Mouse (Mus musculus) kidney, embryonic 15.5 days (tissue): Measurements from ENCODE around the gene Ampd3. TPM values are rescaled to one million over a fixed set of nuclear protein-coding genes. Genes with fewer than 3 reads are reported as not detected.

Source experiments
- ATAC-seq: fragments of 200-750 bp; cut with Nextera tagmentation; replicated peaks from 2 replicates; pipeline ENCODE4 v1.8.0; 2017; ENCODE audit warnings: moderate TSS enrichment; ENCODE audit not compliant: low FRiP score
- H3K27ac ChIP-seq: fragments of 300-500 bp; sonication (generic); 2 replicates; pipeline ENCODE4 v1.5.1; 2015; ENCODE audit warnings: mild to moderate bottlenecking, inconsistent platforms
- H3K27me3 ChIP-seq: fragments of 300-500 bp; sonication (generic); 2 replicates; pipeline ENCODE4 v1.6.1; 2015; ENCODE audit warnings: inconsistent platforms
- H3K36me3 ChIP-seq: fragments of 300-500 bp; sonication (generic); 2 replicates; pipeline ENCODE4 v1.6.1; 2015; ENCODE audit warnings: inconsistent platforms
- H3K4me1 ChIP-seq: fragments of 300-500 bp; sonication (generic); 2 replicates; pipeline ENCODE4 v1.6.1; 2015; ENCODE audit warnings: inconsistent platforms
- H3K4me2 ChIP-seq: fragments of 300-500 bp; sonication (generic); 2 replicates; pipeline ENCODE4 v1.6.1; 2015; ENCODE audit warnings: moderate library complexity, mild to moderate bottlenecking, inconsistent platforms
- H3K4me3 ChIP-seq: fragments of 300-500 bp; sonication (generic); replicated peaks from 2 replicates; pipeline ENCODE4 v1.5.1; 2015; ENCODE audit warnings: mild to moderate bottlenecking, inconsistent platforms
- H3K9ac ChIP-seq: fragments of 300-500 bp; sonication (generic); 2 replicates; pipeline ENCODE4 v1.6.1; 2015; ENCODE audit warnings: mild to moderate bottlenecking, inconsistent platforms
- H3K9me3 ChIP-seq: fragments of 300-500 bp; sonication (generic); replicated peaks from 2 replicates; pipeline ENCODE4 v1.6.1; 2016; ENCODE audit warnings: inconsistent platforms
- WGBS: fragments of 180-500 bp; shearing (Covaris S2); methylation state at CpG from one replicate; pipeline ENCODE4 v1.1.7; 2015; ENCODE audit warnings: mixed read lengths; 5-methylcytosine and 5-hydroxymethylcytosine counted together
- polyA plus RNA-seq: library from polyadenylated mRNA; unstranded; fragments of >200 nt; fragmentation: Nextera tagmentation; extraction: Ambion mirVana; gene quantifications from 2 replicates; pipeline ENCODE4 v1.2.1, GENCODE M21; 2015

Gene Ampd3
- polyA plus RNA-seq, 1 experiment from 2014 or later: 9.8 TPM

DNA sequence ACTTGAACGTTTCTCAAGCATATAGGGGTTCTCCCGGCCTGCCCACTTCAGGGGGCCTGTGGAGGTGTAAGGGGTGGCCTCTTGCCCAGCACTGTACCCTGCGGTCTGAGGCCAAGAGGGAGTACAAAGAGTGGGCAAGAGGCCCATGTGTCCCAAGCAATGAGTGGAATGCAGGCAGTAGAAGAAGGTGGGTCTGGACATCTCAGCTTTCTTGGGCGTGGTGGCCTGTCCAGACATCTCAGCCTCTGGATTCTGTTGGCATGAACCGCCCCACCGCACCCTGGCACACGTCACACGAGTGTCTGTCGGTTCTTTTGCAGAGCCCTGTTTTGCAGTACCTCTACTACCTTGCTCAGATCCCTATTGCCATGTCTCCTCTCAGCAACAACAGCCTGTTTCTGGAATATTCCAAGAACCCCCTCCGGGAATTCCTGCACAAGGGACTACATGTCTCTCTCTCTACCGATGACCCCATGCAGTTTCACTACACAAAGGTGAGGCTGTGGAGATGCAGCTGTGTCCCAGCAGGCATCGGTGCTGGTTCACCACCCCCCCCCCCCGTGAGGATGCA is 39.5 kb downstream of the Ampd3 start:
- 88% methylated on average over 13 of the region's 13 CpGs for WGBS
- Histone ChIP-seq H3K9me3 (no peaks in the 10 kb centered on the region), H3K4me2 (no peak overlapping the region), H3K27me3 (no peaks in the 10 kb centered on the region), H3K4me3 (no peak overlapping the region), H3K9ac (no peak overlapping the region), H3K36me3 (peaks cover 14% of the 10 kb centered on the region; the same call in 1 of the 2 replicates), H3K27ac (no peak overlapping the region), H3K4me1 (no peaks in the 10 kb centered on the region)
- ATAC-seq: no peak

DNA sequence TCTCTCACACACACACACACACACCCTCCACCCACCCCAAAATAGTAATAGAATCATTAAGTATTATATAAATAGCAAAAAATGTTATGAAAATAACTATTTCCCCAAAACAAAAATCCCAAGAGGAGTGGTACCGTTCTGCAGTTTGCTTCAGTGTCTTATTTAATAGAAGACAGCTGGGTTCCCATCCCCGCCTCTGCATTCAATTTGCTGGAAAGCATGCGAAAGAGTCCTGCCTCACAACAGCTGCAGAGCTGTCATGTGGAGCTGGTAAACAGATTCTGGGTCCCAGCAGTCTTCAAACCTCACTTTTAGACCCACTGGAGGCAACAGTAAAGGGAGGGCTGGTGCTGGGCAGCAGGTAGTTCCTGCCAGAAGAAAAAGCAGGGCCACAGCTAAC is 41.0 kb downstream of the Ampd3 start:
- H3K9ac ChIP-seq: no peak overlapping the region
- H3K4me2 ChIP-seq: no peak overlapping the region
- H3K4me1 ChIP-seq: no peaks in the 10 kb centered on the region
- peaks cover 20% of the 10 kb centered on the region; the same call in 1 of the 2 replicates for H3K36me3 ChIP-seq
- no peak overlapping the region for H3K27ac ChIP-seq
- ATAC-seq: no peak
- no peak overlapping the region for H3K4me3 ChIP-seq
- 61% methylated on average over 3 of the region's 3 CpGs for WGBS
- no peaks in the 10 kb centered on the region for H3K9me3 ChIP-seq
- no peaks in the 10 kb centered on the region for H3K27me3 ChIP-seq

DNA sequence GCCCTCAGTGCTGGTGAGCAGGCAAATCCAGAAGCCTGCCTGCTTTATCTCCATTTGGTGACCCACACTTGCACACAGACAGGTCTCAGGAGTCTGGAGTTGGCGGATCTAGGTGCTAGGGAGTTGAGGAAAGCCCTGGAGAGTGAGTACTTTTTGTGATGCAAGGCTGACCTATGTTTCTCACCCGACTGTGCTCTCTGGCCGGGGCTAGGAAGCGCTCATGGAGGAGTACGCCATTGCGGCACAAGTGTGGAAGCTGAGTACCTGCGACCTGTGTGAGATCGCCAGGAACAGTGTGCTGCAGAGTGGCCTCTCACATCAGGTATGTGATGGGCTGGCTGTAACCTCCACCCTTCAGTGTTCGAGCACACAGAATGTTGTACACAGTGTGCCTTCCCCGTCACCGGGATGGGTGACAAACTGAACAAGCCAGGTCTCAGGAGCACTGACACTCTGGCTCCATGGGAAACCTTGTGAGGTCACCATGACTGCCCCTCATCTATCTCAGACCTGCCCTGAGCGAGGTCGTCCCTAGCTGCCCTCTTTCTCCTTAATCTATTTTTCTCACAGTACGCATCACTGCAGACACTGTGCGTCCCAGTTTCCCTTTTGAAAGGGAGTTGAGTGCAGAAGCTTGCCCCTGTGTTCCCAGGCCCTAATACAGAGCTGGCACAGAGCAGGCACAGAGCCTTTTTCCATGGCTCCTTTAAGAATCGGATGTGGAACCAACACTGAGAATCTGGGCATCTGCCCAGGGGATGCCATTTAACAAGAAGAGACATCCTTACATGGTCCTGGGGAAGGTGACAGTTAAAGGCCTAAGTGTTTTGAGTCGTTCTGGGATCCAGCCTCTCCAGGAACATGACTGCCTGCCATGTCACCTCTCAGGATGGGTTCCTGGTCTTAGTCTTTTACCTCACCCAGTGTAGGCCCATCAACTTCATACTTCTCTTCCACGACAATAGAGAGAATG is 41.9 kb downstream of the Ampd3 start:
- H3K4me1 ChIP-seq: no peaks in the 10 kb centered on the region
- H3K36me3 ChIP-seq: peaks cover 26% of the 10 kb centered on the region; the same call in 1 of the 2 replicates
- no peak overlapping the region for H3K4me2 ChIP-seq
- ATAC-seq: no peak
- no peak overlapping the region for H3K9ac ChIP-seq
- no peak overlapping the region for H3K27ac ChIP-seq
- no peaks in the 10 kb centered on the region for H3K27me3 ChIP-seq
- 88% methylated on average over 18 of the region's 18 CpGs for WGBS
- H3K4me3 ChIP-seq: no peak overlapping the region
- H3K9me3 ChIP-seq: no peaks in the 10 kb centered on the region

DNA sequence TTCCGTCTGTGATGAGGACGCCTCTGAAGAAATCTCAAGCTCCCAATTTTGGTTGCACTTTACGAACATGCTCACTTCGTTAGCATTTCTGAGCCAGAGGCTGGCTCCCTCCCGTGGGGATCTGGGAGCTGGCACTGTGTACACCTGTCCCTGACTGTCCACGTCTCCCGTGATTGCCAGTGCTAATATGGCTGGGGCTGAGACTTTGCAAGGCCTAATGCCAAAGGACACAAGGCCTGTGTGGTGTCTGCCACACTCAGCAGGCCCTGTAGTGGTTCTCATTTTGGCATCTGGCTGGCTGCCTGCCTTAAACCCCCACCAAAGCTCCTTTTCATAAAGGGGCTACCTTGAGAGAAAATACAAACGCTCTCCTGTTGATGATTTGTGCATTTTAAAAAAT is 43.0 kb downstream of the Ampd3 start:
- 89% methylated on average over 8 of the region's 8 CpGs for WGBS
- no peaks in the 10 kb centered on the region for H3K9me3 ChIP-seq

DNA sequence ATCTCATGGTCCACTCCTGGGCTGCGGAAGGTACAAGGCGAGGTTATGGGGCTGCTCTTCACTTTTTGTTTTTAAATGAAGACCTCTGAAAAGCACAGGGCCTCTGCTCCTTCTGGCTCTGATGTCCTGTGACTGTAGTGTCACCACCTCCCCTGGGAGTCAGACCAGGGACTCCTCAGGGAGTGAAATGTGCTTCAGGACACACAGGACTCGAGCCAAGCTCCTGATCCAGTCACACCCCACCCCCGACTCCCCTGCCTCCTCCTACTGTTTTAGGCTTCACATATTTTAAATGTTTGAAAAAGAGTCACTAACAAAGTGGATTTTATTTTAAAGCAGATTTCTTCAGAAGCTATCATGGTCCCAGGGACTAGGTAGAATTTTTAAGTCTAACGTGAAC is 43.5 kb downstream of the Ampd3 start:
- Histone ChIP-seq H3K9ac (no peak overlapping the region), H3K4me1 (no peaks in the 10 kb centered on the region), H3K4me2 (no peak overlapping the region), H3K27me3 (no peaks in the 10 kb centered on the region), H3K36me3 (peaks cover 26% of the 10 kb centered on the region; the same call in 1 of the 2 replicates), H3K27ac (no peak overlapping the region), H3K4me3 (no peak overlapping the region), H3K9me3 (no peaks in the 10 kb centered on the region)
- ATAC-seq: no peak
- WGBS: 83% methylated on average over 5 of the region's 5 CpGs

More for the DNA sequence above, 43.0 kb downstream of the Ampd3 start:
- no peak for ATAC-seq
- H3K9ac ChIP-seq: no peak overlapping the region
- H3K4me1 ChIP-seq: no peaks in the 10 kb centered on the region
- H3K4me3 ChIP-seq: no peak overlapping the region
- no peaks in the 10 kb centered on the region for H3K27me3 ChIP-seq
- peaks cover 26% of the 10 kb centered on the region; the same call in 1 of the 2 replicates for H3K36me3 ChIP-seq
- H3K4me2 ChIP-seq: no peak overlapping the region
- H3K27ac ChIP-seq: no peak overlapping the region

DNA sequence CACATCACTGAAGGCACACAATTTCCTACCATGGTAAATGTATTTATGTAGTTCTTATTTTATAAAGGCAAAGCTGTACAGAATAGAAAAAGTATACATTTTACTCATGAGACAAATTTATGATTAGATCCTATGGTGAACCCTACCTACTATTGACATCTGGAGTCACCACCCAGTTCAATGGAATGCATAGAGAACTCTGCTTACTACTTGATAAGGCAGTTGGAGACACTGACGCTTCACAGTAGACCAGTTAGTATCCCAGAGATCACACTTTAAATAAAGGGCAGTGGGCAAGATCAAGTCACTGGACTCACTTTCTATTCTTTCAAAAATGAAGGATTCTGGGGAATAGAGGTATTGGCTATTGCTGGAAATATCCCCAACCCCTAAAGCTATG is 46.0 kb downstream of the Ampd3 start:
- WGBS: 83% methylated on average over 1 of the region's 1 CpGs
- Histone ChIP-seq H3K4me1 (0 out of 2 replicates have a peak, but pooled peaks cover 5% of the 10 kb centered on the region), H3K36me3 (peaks cover 28% of the 10 kb centered on the region; the same call in 1 of the 2 replicates), H3K27ac (no peak overlapping the region), H3K9ac (no peak overlapping the region), H3K9me3 (no peaks in the 10 kb centered on the region), H3K27me3 (no peaks in the 10 kb centered on the region), H3K4me3 (no peak overlapping the region), H3K4me2 (no peak overlapping the region)
- ATAC-seq: no peak

DNA sequence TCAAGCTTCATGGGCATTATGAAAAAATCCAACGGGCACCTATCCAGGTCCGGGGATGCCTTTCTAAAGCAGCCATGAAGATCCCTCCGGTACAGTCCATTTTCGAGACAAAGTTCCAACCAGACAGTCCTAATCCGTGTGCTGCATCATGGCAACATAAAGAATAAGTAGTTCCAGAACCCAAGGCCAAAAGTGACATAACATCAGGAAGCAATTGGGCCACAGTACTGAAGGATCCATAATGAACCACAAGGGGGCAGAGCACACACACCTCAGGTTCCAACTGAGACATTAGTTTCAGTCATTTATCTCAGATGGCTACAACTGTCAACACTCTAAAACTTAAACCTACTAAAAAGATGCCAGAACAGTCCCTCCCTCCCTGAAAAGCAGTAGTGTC is 48.0 kb downstream of the Ampd3 start:
- peaks cover 9% of the 10 kb centered on the region for H3K4me1 ChIP-seq
- no peak overlapping the region for H3K4me2 ChIP-seq
- H3K27ac ChIP-seq: no peak overlapping the region
- H3K36me3 ChIP-seq: peaks cover 28% of the 10 kb centered on the region; the same call in 1 of the 2 replicates
- H3K9me3 ChIP-seq: no peaks in the 10 kb centered on the region
- WGBS: 67% methylated on average over 5 of the region's 5 CpGs
- ATAC-seq: peak; percentile 52; the same call in 1 of the 2 replicates
- H3K4me3 ChIP-seq: no peak overlapping the region
- H3K9ac ChIP-seq: no peak overlapping the region
- no peaks in the 10 kb centered on the region for H3K27me3 ChIP-seq

DNA sequence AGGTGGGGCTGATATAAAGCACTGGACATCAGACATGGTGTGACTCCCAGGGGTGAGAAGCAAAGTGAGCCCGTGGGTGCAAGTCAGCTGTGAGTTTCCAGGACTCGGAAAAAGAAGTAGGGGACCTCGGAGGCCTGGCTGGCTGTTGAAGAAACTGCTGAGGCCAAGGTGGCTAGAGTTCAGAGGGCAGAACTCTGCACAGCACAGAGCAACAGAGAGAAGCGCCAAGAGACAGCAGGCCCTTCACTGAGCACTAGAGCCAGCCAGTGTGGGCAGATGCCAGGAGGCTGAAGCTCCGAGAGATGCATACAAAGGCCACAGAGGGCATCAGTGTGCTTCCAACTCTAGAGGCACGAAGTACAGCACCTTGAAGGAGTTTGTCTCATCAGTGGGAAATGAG is 50.2 kb downstream of the Ampd3 start:
- H3K4me1 ChIP-seq: peaks cover 23% of the 10 kb centered on the region
- no peak for ATAC-seq
- H3K4me3 ChIP-seq: no peak overlapping the region
- 69% methylated on average over 6 of the region's 6 CpGs for WGBS
- no peak overlapping the region for H3K4me2 ChIP-seq
- no peak overlapping the region for H3K27ac ChIP-seq
- H3K9ac ChIP-seq: no peak overlapping the region
- H3K9me3 ChIP-seq: no peaks in the 10 kb centered on the region
- H3K36me3 ChIP-seq: peaks cover 21% of the 10 kb centered on the region
- H3K27me3 ChIP-seq: no peaks in the 10 kb centered on the region

DNA sequence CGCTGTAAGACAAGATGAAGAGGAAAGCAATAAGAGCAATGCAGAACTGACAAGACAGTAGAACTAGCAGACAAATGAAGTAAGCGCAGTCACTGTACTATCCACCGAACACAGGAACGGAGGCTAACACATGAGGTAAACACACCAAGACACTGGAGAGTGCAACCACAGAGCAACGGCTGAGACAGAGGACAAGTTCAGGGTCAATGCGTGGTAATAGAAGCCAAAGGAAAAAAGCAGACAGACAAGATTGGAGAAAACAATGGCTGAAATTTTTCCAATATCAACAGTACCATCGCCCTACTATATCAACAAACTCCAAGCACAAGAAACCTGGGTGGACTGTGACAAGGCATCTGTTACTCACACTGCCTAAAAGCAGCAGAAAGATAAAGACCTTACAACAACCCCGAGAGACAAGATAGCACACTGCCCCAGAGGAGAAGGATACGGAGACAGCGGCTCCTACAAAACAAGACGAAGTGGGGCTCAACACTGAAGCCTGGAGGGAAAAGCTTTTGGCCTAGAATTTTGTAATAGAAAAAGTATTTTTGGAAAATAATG is 50.9 kb downstream of the Ampd3 start:
- H3K36me3 ChIP-seq: peaks cover 26% of the 10 kb centered on the region
- no peak for ATAC-seq
- H3K27ac ChIP-seq: no peak overlapping the region
- peaks cover 29% of the 10 kb centered on the region for H3K4me1 ChIP-seq
- H3K4me2 ChIP-seq: no peak overlapping the region
- no peaks in the 10 kb centered on the region for H3K9me3 ChIP-seq
- no peak overlapping the region for H3K4me3 ChIP-seq
- no peaks in the 10 kb centered on the region for H3K27me3 ChIP-seq
- no peak overlapping the region for H3K9ac ChIP-seq
- WGBS: 77% methylated on average over 11 of the region's 11 CpGs

DNA sequence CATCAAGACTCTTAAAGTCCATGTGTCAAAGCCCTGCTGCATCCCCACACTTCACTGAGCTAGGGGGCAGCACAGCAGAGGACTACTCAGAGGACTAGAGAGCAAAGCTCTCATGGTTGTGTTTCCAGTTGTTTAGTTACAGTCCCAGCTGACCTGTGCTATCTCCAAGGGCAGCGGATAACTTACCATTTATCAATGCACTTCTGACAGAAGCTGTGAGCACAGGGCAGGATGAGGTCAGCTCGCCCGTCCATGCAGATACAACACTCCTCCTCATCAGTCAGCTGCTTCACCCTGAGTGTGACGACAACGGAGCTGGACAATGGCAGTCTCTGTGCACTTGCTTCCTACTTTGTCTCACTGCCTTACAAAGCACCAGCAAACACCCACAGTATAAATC is 53.1 kb downstream of the Ampd3 start:
- Histone ChIP-seq H3K9ac (no peak overlapping the region), H3K36me3 (peaks cover 42% of the 10 kb centered on the region), H3K4me1 (peaks cover 29% of the 10 kb centered on the region), H3K9me3 (no peaks in the 10 kb centered on the region), H3K4me2 (no peak overlapping the region), H3K27me3 (no peaks in the 10 kb centered on the region), H3K4me3 (no peak overlapping the region), H3K27ac (0 out of 2 replicates have a peak overlapping the region, but pooled peaks have one; percentile 70)
- WGBS: 19% methylated on average over 5 of the region's 5 CpGs
- no peak; the same call in 1 of the 2 replicates for ATAC-seq

DNA sequence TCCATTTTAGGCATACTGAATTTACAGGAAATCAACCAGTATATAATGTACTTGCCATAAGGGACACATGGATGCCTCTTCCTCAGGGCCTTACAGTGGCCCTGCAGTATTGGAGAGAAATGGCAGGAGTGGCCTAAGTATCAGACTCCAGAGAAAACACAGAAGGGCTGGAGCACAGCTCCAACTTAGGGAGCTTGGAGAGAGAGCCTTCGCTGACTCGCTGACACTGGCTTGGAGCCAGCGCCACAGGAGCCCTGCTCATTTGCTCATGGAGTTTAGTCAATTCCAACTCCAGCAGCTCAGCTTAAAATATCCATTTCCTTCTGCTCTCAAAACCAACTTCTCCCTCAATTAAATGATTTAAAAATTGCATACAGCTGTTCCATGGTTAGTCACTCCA is 53.6 kb downstream of the Ampd3 start:
- Histone ChIP-seq H3K4me2 (no peak overlapping the region), H3K4me3 (no peak overlapping the region), H3K4me1 (peaks cover 29% of the 10 kb centered on the region), H3K36me3 (peaks cover 48% of the 10 kb centered on the region), H3K9ac (no peak overlapping the region), H3K27ac (peak overlapping the region; percentile 70; the same call in 1 of the 2 replicates), H3K27me3 (no peaks in the 10 kb centered on the region), H3K9me3 (no peaks in the 10 kb centered on the region)
- no peak for ATAC-seq
- WGBS: 27% methylated on average over 3 of the region's 3 CpGs

DNA sequence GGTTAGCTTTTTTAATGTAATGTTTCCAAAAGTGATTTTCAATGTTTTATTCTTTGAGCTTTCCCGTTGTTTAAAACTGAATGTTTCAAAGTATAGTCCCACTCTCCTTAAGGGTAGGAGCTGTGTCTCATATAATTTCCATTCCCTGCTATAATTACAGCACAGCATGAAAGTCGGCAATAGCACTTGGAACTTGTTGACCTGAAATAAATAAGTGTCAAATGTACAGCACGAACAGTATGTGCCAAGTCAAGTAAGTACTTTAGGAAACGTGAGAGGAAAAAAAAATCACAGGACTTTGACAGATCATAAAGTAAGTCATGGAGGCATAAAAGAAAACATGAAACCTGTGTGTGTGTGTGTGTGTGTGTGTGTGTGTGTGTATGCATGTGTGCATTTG is 54.0 kb downstream of the Ampd3 start:
- 32% methylated on average over 4 of the region's 4 CpGs for WGBS
- no peak for ATAC-seq
- Histone ChIP-seq H3K4me1 (peaks cover 29% of the 10 kb centered on the region), H3K9me3 (no peaks in the 10 kb centered on the region), H3K36me3 (peaks cover 50% of the 10 kb centered on the region), H3K4me2 (no peak overlapping the region), H3K27ac (peak overlapping the region; percentile 20; the same call in 1 of the 2 replicates), H3K9ac (no peak overlapping the region), H3K4me3 (no peak overlapping the region), H3K27me3 (no peaks in the 10 kb centered on the region)
